Mouse (Mus musculus) fibroblast of lung, adult 2 months (primary cell): ENCODE measurements around the gene Rnpepl1.
"Not testable (repeated sequence)": the region's sequence is repeated elsewhere in the genome, so short reads cannot be mapped to it uniquely, and the experiment has no call there.

Experiments
- DNase-seq: peaks from one replicate; pipeline ENCODE4 v3.0.0-alpha.2; 2011; ENCODE audit warnings: low read depth

The Rnpepl1 gene

DNA sequence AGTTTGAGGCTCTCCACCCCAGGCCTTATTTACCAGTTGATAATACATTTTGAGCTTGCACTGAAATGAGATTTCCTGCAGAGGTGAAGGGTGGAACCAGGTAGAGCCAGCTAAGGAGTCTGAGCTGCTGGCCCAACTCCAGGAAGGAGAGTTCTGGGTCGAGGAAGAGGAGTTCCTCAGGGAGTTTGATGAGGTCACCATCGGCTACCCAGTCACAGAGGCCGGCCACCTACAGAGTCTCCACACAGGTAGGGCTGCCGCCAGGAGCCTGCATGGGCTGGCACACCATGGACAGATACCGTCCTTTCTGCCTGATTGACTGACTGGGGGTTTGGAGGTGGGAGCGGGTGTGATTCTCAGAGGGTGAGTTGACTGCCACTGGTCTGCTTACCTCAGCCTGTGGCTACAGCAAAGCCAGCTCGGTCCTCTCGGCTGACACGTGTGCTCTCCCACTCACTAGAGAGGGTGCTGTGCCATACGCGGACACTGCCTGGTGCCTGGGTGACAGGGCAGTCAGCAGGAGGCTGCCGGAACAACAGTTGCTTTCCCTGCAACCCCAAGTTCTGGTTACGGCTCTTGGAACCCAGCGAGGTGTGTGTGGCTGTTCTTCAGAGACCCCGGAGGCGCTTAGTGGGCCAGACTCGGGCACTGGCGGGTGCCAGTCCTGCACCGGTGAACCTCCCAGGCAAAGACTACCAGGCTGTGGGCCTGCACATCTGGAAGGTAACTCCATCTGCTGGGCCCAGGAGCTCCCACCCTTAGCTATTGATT is 32.8 kb downstream of the Rnpepl1 start:
- no peak for DNase-seq

DNA sequence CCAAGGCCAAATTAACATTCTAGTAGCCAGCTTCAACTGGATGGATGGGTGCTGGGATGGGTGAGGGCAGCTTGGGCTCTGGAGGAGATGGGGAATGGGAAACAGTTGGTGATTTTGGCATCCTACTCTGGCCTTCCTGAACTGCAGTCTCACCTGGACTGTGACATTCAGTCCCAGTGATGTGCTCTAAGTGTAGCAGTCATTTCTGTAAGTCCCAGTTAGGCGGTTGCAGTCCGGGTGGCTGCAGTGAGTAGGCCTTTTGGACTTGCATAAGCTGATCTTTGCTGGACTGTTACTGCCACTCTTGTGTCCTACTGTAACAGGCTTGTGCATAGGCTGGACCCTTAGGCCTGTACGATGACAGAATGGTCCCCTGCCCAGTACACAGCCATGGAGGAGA is 37.4 kb downstream of the Rnpepl1 start:
- no peak for DNase-seq

DNA sequence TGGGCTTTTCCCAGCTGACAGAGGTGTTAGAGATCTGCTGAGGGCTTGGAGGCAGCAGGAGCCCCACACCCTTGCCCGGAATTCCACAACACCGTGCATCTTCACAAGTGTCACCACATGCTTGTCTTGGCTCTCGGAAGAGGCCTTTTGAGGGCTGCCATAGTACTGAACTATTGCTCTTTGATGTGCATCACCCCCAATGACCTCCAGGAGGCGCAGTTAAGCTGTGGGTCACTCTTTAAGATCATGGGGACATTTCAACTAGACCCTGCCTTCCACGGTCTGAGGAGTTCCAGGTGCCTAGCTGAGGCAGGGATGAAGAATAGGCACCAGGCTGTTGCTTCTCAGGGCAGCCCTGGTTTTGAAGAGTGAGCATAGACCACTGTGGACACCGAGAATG is 38.8 kb downstream of the Rnpepl1 start:
- no peak for DNase-seq

DNA sequence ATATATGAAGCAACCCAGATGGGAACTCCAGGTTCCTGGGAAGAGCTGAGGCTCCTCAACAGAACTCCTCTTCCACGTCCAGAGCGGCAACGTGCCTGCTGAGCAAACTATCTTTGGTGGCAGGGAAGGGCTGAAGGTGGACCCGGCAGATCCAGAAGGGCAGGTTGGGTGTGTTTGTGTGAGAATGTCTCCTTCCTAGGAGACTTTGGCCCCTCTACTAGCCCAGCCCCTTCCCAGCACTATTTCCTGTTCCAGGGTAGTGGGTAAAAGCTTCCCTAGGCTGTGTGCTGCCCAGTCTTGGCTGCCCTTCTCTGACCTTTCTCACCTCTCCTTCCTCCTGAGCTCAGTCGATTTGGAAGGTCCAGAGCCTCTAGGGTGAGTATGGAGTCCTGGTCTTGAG is 40.0 kb downstream of the Rnpepl1 start, which contains the start of gene Gpr35:
Gpr35 (plus strand) TSS at position 259 of the 400 bp plus-strand sequence.
- DNase-seq, result no peak

DNA sequence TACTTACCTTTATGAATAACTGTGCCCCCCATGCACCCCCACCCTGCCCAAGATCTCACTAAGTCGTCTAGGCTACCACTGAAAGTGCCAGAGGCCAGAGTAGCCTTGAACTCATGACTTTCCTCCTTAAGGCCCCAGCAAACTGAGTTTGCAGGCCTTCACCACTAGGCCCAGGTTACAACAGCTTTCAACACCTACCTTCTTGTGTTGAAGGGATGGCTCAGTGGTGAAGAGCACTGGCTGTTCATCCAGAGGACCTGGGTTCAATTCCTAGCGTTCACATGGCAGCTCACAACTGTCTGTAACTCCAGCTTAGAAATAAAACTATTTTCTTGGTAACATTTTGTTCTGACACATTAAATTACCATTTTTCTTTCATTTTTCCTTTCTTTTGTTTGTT is 43.1 kb downstream of the Rnpepl1 start:
- no peak for DNase-seq

DNA sequence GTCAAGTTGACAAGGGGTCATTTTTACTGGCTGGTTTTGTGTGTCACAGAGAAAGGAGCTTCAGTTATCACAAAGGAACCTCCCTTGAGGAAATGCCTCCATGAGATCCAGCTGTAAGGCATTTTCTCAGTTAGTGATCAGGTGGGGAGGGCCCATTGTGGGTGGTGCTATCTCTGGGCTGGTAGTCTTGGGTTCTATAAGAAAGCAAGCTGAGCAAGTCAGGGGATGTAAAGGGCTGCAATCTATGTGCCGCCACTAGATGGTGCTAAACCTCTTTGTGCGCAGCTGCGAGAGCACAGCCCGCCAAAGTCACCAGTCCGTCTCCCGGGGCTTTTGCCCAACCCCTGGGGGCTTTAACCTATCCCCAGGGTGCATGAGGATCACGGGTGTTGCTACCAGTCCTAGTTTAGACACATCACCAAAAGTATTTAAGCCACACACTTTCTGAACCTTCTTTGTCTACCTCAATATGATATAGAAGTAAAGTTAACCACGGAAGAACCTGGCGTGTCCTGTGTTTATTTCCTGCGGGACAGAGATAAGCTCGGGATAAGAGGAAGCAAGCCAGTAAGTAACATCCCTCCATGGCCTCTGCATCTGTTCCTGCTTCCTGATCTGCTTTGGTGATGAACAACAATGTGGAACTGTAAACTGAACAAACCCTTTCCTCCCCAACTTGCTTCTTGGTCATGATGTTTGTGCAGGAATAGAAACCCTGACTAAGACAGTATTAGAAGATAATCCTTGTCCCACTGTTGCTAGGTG is 46.2 kb downstream of the Rnpepl1 start:
- not testable (repeated sequence) for DNase-seq

DNA sequence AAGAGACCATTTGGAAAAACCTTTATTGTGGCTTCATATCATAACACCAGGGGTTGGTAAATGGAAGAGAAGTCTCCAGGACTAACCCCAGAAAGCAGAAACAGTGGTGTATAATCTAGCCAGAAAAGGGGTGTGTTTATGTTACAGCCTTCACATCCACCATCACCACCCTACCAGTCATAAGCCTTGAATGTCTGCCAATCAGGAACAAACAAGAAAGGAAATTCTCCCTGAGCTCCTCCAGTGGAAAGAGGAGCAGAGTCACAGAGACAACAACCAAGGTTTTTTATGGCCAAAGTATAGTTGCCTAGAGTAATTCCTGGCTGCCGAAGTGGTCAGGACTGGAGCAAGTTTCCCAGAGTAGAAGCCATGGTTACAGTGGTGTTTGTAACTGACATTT is 48.4 kb downstream of the Rnpepl1 start:
- DNase-seq, result no peak

DNA sequence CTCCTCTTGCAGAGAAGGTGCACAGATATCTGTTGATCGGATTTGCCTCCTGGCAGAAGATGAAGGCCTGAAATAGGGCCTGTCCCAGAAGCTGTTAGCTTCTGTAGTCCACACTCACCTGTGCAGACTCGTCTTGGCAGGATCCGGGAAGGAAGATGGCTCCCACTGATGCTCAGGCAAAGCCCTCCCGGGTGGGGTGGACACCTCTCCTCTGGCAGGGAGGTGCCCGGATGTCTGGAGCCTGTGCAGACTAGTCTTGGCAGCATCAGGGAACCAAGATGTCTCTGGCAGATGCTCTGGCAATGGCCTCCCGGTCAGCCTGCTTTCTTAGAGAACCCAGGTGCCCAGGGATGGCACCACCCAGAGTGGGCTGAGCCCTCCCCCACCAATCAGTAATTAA is 60.2 kb downstream of the Rnpepl1 start:
- DNase-seq, result not testable (repeated sequence)

DNA sequence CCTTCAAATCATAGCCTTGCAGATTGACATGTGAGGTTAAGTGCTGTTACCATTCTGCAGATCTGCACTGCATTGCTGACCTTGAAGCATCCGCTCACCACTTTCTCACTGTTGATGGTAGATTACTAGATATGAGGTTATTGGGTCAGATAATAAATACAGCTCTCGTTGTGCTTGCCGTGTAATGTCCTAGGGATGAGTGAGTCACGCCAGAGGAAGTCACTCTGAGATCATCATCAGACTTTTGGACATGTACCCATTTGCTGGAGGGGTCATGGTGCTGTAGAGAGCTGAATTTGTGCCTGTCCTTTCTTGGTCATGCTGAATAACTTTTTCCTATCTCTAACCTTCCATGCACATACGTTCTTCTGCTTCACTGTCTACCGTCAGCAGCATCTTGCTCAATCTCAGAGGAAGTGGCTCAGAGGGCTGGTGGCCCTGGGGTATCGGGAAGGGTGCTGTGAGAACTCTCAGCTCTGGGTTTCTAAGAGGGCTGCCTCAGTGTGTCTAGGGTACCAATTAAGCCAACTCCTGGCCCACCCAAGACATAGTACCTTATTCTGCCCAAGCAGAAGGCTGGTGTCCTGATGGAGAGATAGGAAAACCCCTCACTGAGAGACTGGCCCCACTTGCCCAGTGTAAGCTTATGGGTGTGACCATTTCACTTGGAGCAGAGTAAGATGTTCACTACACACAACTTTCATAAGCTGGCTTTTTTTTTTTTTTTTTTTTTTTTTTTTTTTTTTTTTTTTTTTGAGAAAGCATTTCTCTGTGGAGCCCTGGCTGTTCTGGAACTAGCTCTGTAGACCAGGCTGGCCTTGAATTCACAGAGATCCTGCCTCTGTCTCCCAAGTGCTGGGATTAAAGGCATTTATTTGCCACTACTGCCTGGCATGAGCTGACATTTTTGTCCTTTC is 61.6 kb downstream of the Rnpepl1 start:
- DNase-seq, result no peak

DNA sequence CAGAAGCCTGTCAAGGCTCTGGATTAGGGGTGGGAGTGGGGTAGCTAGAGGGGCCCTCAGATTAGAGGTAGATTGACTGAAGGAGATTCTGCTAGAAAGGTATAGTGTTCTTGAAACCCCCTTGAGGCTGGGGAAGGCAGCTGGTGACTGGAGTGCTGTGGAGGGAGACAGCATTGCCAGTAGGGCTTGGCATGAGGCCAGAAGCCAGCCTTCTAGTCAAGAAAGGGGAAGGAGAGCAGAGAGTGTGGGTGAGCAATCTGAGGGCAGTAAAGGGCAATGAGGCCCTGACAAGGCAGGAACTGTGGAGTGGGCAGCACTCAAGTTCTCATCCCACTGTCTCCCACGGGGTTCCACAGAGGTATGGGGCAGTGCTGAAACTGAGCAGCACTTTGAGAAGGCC is 62.3 kb downstream of the Rnpepl1 start:
- DNase-seq, result no peak
